Mouse (Mus musculus) testis, adult 2 months (tissue): ENCODE measurements around the gene Nsg1. TPM values are rescaled to one million over a fixed set of nuclear protein-coding genes. Genes with fewer than 3 reads are reported as not detected.

ENCODE experiments used
- H3K27ac ChIP-seq: fragments of 200-500 bp; 2 replicates; pipeline ENCODE4 v1.5.1; 2012; ENCODE audit warnings: low read depth, low read length; ENCODE audit not compliant: control insufficient read depth, insufficient read depth
- H3K27me3 ChIP-seq: fragments of 200-500 bp; 2 replicates; pipeline ENCODE4 v1.6.1; 2012; ENCODE audit warnings: mild to moderate bottlenecking, low read length, moderate library complexity; ENCODE audit not compliant: control insufficient read depth, insufficient read depth
- H3K36me3 ChIP-seq: fragments of 200-500 bp; 2 replicates; pipeline ENCODE4 v1.6.1; 2012; ENCODE audit warnings: mild to moderate bottlenecking, low read length; ENCODE audit not compliant: control insufficient read depth, insufficient read depth
- H3K4me1 ChIP-seq: fragments of 200-500 bp; 2 replicates; pipeline ENCODE4 v1.6.1; 2012; ENCODE audit warnings: low read length; ENCODE audit not compliant: control insufficient read depth, insufficient read depth
- H3K4me3 ChIP-seq: fragments of 200-500 bp; 2 replicates; pipeline ENCODE4 v1.5.1; 2012; ENCODE audit warnings: low read depth, mild to moderate bottlenecking, low read length, moderate library complexity, mixed read lengths; ENCODE audit not compliant: control insufficient read depth
- CTCF ChIP-seq: fragments of 200-500 bp; IDR thresholded peaks from 2 replicates; pipeline ENCODE4 v1.5.1; 2012; ENCODE audit warnings: low read depth, mild to moderate bottlenecking, inconsistent platforms, low read length, moderate library complexity; ENCODE audit not compliant: control insufficient read depth, insufficient read depth, insufficient replicate concordance
- POLR2A ChIP-seq: fragments of 200-500 bp; IDR thresholded peaks from 2 replicates; pipeline ENCODE4 v1.6.1; 2012; ENCODE audit warnings: low read depth, mild to moderate bottlenecking, inconsistent platforms, low read length, moderate library complexity; ENCODE audit not compliant: control insufficient read depth
- polyA plus RNA-seq: library from polyadenylated mRNA; depleted of rRNA; stranded (reverse); fragments of >200 nt; gene quantifications from 2 replicates; pipeline ENCODE4 v1.2.3, GENCODE M21; 2012

The Nsg1 gene
- polyA plus RNA-seq, 1 experiment = 42.5 TPM

GRCm38 (mm10) chr5:38140893-38141292 is 18.8 kb downstream of the Nsg1 start:
- Histone ChIP-seq H3K4me1 (peaks cover 1% of the 10 kb centered on the region; the same call in 1 of the 2 replicates), H3K4me3 (no peak overlapping the region), H3K27ac (no peak overlapping the region), H3K36me3 (no peaks in the 10 kb centered on the region), H3K27me3 (no peaks in the 10 kb centered on the region)
- TF ChIP-seq POLR2A (no peak), CTCF (no peak)

- TF ChIP-seq CTCF (no peak), POLR2A (no peak)
- no peaks in the 10 kb centered on the region for H3K4me1 ChIP-seq
- no peak overlapping the region for H3K4me3 ChIP-seq
- H3K27me3 ChIP-seq = no peaks in the 10 kb centered on the region
- H3K36me3 ChIP-seq = no peaks in the 10 kb centered on the region
- H3K27ac ChIP-seq = no peak overlapping the region
Observed at GRCm38 (mm10) chr5:38137163-38137562, 22.5 kb downstream of the Nsg1 start.

GRCm38 (mm10) chr5:38136247-38136646 is 23.5 kb downstream of the Nsg1 start:
- H3K36me3 ChIP-seq = no peaks in the 10 kb centered on the region

GRCm38 (mm10) chr5:38129339-38129738 is 30.4 kb downstream of the Nsg1 start:
- H3K4me3 ChIP-seq = no peak overlapping the region
- no peaks in the 10 kb centered on the region for H3K36me3 ChIP-seq
- no peaks in the 10 kb centered on the region for H3K4me1 ChIP-seq
- H3K27me3 ChIP-seq = no peaks in the 10 kb centered on the region
- no peak overlapping the region for H3K27ac ChIP-seq
- TF ChIP-seq POLR2A (no peak), CTCF (no peak)

More at GRCm38 (mm10) chr5:38136247-38136646, 23.5 kb downstream of the Nsg1 start:
- no peak overlapping the region for H3K4me3 ChIP-seq
- no peak for TF ChIP-seq CTCF
- TF ChIP-seq POLR2A = no peak
- H3K27me3 ChIP-seq = no peaks in the 10 kb centered on the region
- no peak overlapping the region for H3K27ac ChIP-seq
- H3K4me1 ChIP-seq = no peaks in the 10 kb centered on the region

GRCm38 (mm10) chr5:38126519-38127306 is 33.0 kb downstream of the Nsg1 start:
- no peak overlapping the region for H3K4me3 ChIP-seq
- TF ChIP-seq CTCF (no peak), POLR2A (no peak)
- no peaks in the 10 kb centered on the region for H3K36me3 ChIP-seq
- no peaks in the 10 kb centered on the region for H3K27me3 ChIP-seq
- no peak overlapping the region for H3K27ac ChIP-seq
- H3K4me1 ChIP-seq = no peaks in the 10 kb centered on the region

- Histone ChIP-seq H3K4me1 (no peaks in the 10 kb centered on the region), H3K36me3 (no peaks in the 10 kb centered on the region), H3K27me3 (no peaks in the 10 kb centered on the region), H3K27ac (no peak overlapping the region), H3K4me3 (no peak overlapping the region)
- TF ChIP-seq CTCF (no peak), POLR2A (no peak)
Observed at GRCm38 (mm10) chr5:38121699-38122098, 38.0 kb downstream of the Nsg1 start.

- Histone ChIP-seq H3K36me3 (no peaks in the 10 kb centered on the region), H3K27ac (no peak overlapping the region), H3K4me3 (no peak overlapping the region), H3K27me3 (no peaks in the 10 kb centered on the region), H3K4me1 (no peaks in the 10 kb centered on the region)
- TF ChIP-seq CTCF (no peak), POLR2A (no peak)
Observed at GRCm38 (mm10) chr5:38119268-38119667, 40.4 kb downstream of the Nsg1 start.
